Comparison of ENCODE assay signal across 20 mouse cellular contexts in genomic region chr3:99956517-99956916, GRCm38 (mm10).
"Had no signal": no experiment of that assay in that cellular context is flagged by ENCODE, and none has a peak within 500 bp of the region (broad histone marks: within the 10 kb centered on the region; RNA-seq: fewer than 3 reads in every experiment).

No protein-coding gene starts in this region.

- H3K27me3 ChIP-seq: lung, embryonic 15.5 days; midbrain, embryonic 12.5 days; neural tube, embryonic 13.5 days; neural tube, embryonic 15.5 days had no signal

- H3K4me3 ChIP-seq: lung, embryonic 15.5 days; midbrain, embryonic 10.5 days; midbrain, embryonic 12.5 days; myocyte; neural tube, embryonic 13.5 days; neural tube, embryonic 15.5 days had no signal

- H3K4me2 ChIP-seq: lung, embryonic 15.5 days; midbrain, embryonic 12.5 days; neural tube, embryonic 13.5 days; neural tube, embryonic 15.5 days had no signal

- H3K27ac ChIP-seq: lung, embryonic 15.5 days; midbrain, embryonic 10.5 days; midbrain, embryonic 12.5 days; neural tube, embryonic 13.5 days; neural tube, embryonic 15.5 days had no signal

- ATAC-seq: lung, postnatal 0 days; midbrain, embryonic 16.5 days had no signal

- H3K9ac ChIP-seq: lung, embryonic 15.5 days; midbrain, embryonic 12.5 days; neural tube, embryonic 13.5 days; neural tube, embryonic 15.5 days had no signal

- H3K4me1 ChIP-seq: lung, embryonic 15.5 days; midbrain, embryonic 10.5 days; midbrain, embryonic 12.5 days; neural tube, embryonic 13.5 days; neural tube, embryonic 15.5 days had no signal

- H3K9me3 ChIP-seq: lung, embryonic 15.5 days; midbrain, embryonic 10.5 days; midbrain, embryonic 12.5 days; neural tube, embryonic 13.5 days; neural tube, embryonic 15.5 days had no signal

- DNase-seq: lung, adult 18-20 months; lung, postnatal 14 days; lung, postnatal 4 days; midbrain, embryonic 14.5 days; retina, postnatal 1 day; right cerebral cortex, adult 18-20 months; right cerebral cortex, postnatal 25 days; right cerebral cortex, postnatal 4 days; spleen, adult 18-20 months; thymus, adult 18-20 months; thymus, postnatal 14 days; thymus, postnatal 36 days had no signal

- H3K36me3 ChIP-seq: lung, embryonic 15.5 days; midbrain, embryonic 10.5 days; midbrain, embryonic 12.5 days; neural tube, embryonic 13.5 days; neural tube, embryonic 15.5 days had no signal
